Mouse (Mus musculus): ENCODE measurements around the gene Ptprg.

- TF ChIP-seq CTCF (IDR thresholded peaks at IDR 0.05; ENCODE audit: borderline replicate concordance, extremely low read depth, insufficient read depth, insufficient read length) = no peak
- no peak for TF ChIP-seq POLR2A (IDR thresholded peaks at IDR 0.05; ENCODE audit: borderline replicate concordance, extremely low read depth, insufficient read depth, insufficient read length, poor library complexity, severe bottlenecking)
Observed at GRCm38 (mm10) chr14:11579950-11580349, 26.6 kb downstream of the Ptprg start.
